Mouse (Mus musculus) small intestine, adult 2 months (tissue): ENCODE data around the gene Miox.

Experiments used
- CTCF ChIP-seq: fragments of 200-500 bp; IDR thresholded peaks from 2 replicates; pipeline ENCODE4 v1.5.1; 2012; ENCODE audit warnings: low read depth, mild to moderate bottlenecking, control low read depth, inconsistent platforms, low read length, moderate library complexity, mixed read lengths; ENCODE audit not compliant: insufficient replicate concordance, insufficient read length; ENCODE audit errors: extremely low read depth
- POLR2A ChIP-seq: fragments of 200-500 bp; IDR thresholded peaks from 2 replicates; pipeline ENCODE4 v1.6.1; 2012; ENCODE audit warnings: low read depth, mild to moderate bottlenecking, control low read depth, inconsistent platforms, low read length, moderate library complexity

- TF ChIP-seq CTCF (no peak), POLR2A (no peak)
Observed at GRCm38 (mm10) chr15:89365141-89365551, 30.9 kb downstream of the Miox start.
